Mouse (Mus musculus) CH12.LX (cell line): ENCODE data around the gene Gm6588. TPM values are rescaled to one million over a fixed set of nuclear protein-coding genes. Genes with fewer than 3 reads are reported as not detected.

Experiments used
- DNase-seq: peaks from one replicate; pipeline ENCODE4 v3.0.0-alpha.2; 2013; ENCODE audit errors: extremely low read depth
- H3K27ac ChIP-seq: 2 replicates; pipeline ENCODE4 v1.5.1; 2012; ENCODE audit warnings: low read depth, mild to moderate bottlenecking, control low read depth, moderate library complexity; ENCODE audit not compliant: insufficient read depth
- H3K27me3 ChIP-seq: replicated peaks from 2 replicates; pipeline ENCODE3; 2012; ENCODE audit warnings: inconsistent platforms
- H3K36me3 ChIP-seq, 2 experiments: replicated peaks in 1 of 2; 2 replicates each; pipeline versions ENCODE3 to v1.6.1; 2012; ENCODE audit warnings: inconsistent platforms in 1 of 2, low read length in 1 of 2, mild to moderate bottlenecking in 1 of 2, mixed read lengths in 1 of 2, moderate library complexity in 1 of 2; ENCODE audit not compliant: control insufficient read depth in 1 of 2, insufficient read depth in 1 of 2
- H3K4me1 ChIP-seq, 2 experiments: 2 replicates each; pipeline ENCODE4 v1.6.1; 2012; ENCODE audit warnings: inconsistent platforms in 1 of 2, moderate library complexity in 1 of 2; ENCODE audit not compliant: insufficient read depth in 2 of 2, control insufficient read depth in 1 of 2
- H3K4me2 ChIP-seq: 2 replicates; pipeline ENCODE4 v1.6.1; 2012; ENCODE audit warnings: low read depth, mild to moderate bottlenecking, control low read depth; ENCODE audit not compliant: poor library complexity, insufficient read depth, severe bottlenecking
- H3K4me3 ChIP-seq, 3 experiments: fragments of 150-350 bp in 1 of 3; sonication (generic) in 1 of 3; replicated peaks in 1 of 3; 2 replicates each; pipeline versions ENCODE3 to v1.5.1; 2011 to 2012; ENCODE audit warnings: low read depth in 2 of 3, low read length in 2 of 3, mild to moderate bottlenecking in 2 of 3, moderate library complexity in 2 of 3, control low read depth in 1 of 3, improper control_type of control experiment in 1 of 3, inconsistent platforms in 1 of 3, mixed read lengths in 1 of 3; ENCODE audit not compliant: poor library complexity in 1 of 3
- H3K79me2 ChIP-seq: replicated peaks from 2 replicates; pipeline ENCODE4 v1.6.1; 2012; ENCODE audit warnings: mild to moderate bottlenecking, moderate library complexity; ENCODE audit not compliant: control insufficient read depth, poor library complexity, insufficient read depth, severe bottlenecking; ENCODE audit errors: extremely low read depth
- H3K9ac ChIP-seq: 2 replicates; pipeline ENCODE4 v1.6.1; 2012; ENCODE audit warnings: low read depth, mild to moderate bottlenecking, control low read depth, moderate library complexity; ENCODE audit not compliant: insufficient read depth
- H3K9me3 ChIP-seq: replicated peaks from 2 replicates; pipeline ENCODE3; 2012; ENCODE audit warnings: low read length, inconsistent platforms, mixed read lengths
- BHLHE40 ChIP-seq: IDR thresholded peaks from 2 replicates; pipeline ENCODE4 v1.6.1; 2011; ENCODE audit warnings: mild to moderate bottlenecking, low read depth, low read length, improper control_type of control experiment
- CTCF ChIP-seq, 2 experiments: IDR thresholded peaks in 1 of 2; conservative IDR thresholded peaks in 1 of 2; 2 replicates each; pipeline ENCODE4 v1.5.1; 2011 to 2012; ENCODE audit warnings: low read depth in 2 of 2, low read length in 2 of 2, improper control_type of control experiment in 1 of 2, inconsistent platforms in 1 of 2, mild to moderate bottlenecking in 1 of 2, moderate library complexity in 1 of 2
- E2F4 ChIP-seq: IDR thresholded peaks from 2 replicates; pipeline ENCODE4 v1.6.1; 2011; ENCODE audit warnings: low read depth, low read length, improper control_type of control experiment; ENCODE audit not compliant: insufficient replicate concordance
- EP300 ChIP-seq: IDR thresholded peaks from 2 replicates; pipeline ENCODE4 v1.6.1; 2011; ENCODE audit warnings: low read length, improper control_type of control experiment
- GABPA ChIP-seq: IDR thresholded peaks from 2 replicates; pipeline ENCODE4 v1.6.1; 2012; ENCODE audit warnings: low read depth, low read length, improper control_type of control experiment, inconsistent platforms; ENCODE audit not compliant: insufficient replicate concordance
- MAFK ChIP-seq: IDR thresholded peaks from 2 replicates; pipeline ENCODE4 v1.6.1; 2011; ENCODE audit warnings: low read length, improper control_type of control experiment; ENCODE audit not compliant: insufficient replicate concordance
- MEF2A ChIP-seq: IDR thresholded peaks from 2 replicates; pipeline ENCODE4 v1.6.1; 2014; ENCODE audit warnings: low read depth, mild to moderate bottlenecking, inconsistent platforms, low read length, improper control_type of control experiment, borderline replicate concordance
- MXI1 ChIP-seq: IDR thresholded peaks from 2 replicates; pipeline ENCODE4 v1.6.1; 2011; ENCODE audit warnings: mild to moderate bottlenecking, low read depth, low read length, improper control_type of control experiment
- MYC ChIP-seq: IDR thresholded peaks from 2 replicates; pipeline ENCODE4 v1.6.1; 2011; ENCODE audit warnings: low read depth, mild to moderate bottlenecking, improper control_type of control experiment, low read length
- NELFE ChIP-seq: IDR thresholded peaks from 2 replicates; pipeline ENCODE4 v1.6.1; 2011; ENCODE audit warnings: low read depth, low read length, improper control_type of control experiment
- NRF1 ChIP-seq: IDR thresholded peaks from 2 replicates; pipeline ENCODE4 v1.6.1; 2014; ENCODE audit warnings: low read depth, mild to moderate bottlenecking, inconsistent platforms, low read length, improper control_type of control experiment, moderate library complexity
- POLR2AphosphoS2 ChIP-seq: IDR thresholded peaks from 2 replicates; pipeline ENCODE4 v1.6.1; 2011; ENCODE audit warnings: low read depth, low read length, improper control_type of control experiment
- RCOR1 ChIP-seq: conservative IDR thresholded peaks from 2 replicates; pipeline ENCODE4 v1.6.1; 2012; ENCODE audit warnings: low read depth, mild to moderate bottlenecking, inconsistent platforms, low read length, improper control_type of control experiment
- SMC3 ChIP-seq: IDR thresholded peaks from 2 replicates; pipeline ENCODE4 v1.6.1; 2011; ENCODE audit warnings: low read depth, low read length, improper control_type of control experiment
- TBP ChIP-seq: conservative IDR thresholded peaks from 2 replicates; pipeline ENCODE4 v1.6.1; 2011; ENCODE audit warnings: low read depth, low read length, improper control_type of control experiment
- USF1 ChIP-seq: IDR thresholded peaks from 2 replicates; pipeline ENCODE4 v1.6.1; 2014; ENCODE audit warnings: low read depth, mild to moderate bottlenecking, inconsistent platforms, low read length, improper control_type of control experiment
- ZC3H11A ChIP-seq: IDR thresholded peaks from 2 replicates; pipeline ENCODE4 v1.6.1; 2012; ENCODE audit warnings: low read depth, mild to moderate bottlenecking, inconsistent platforms, low read length, improper control_type of control experiment
- ZNF384 ChIP-seq: IDR thresholded peaks from 2 replicates; pipeline ENCODE4 v1.6.1; 2012; ENCODE audit warnings: low read depth, low read length, improper control_type of control experiment, inconsistent platforms
- dilution Hi-C: fragments of 300-500 bp; cut with MboI; formaldehyde crosslinking; loops from 2 replicates; pipeline ENCODE4 v1.14.3; 2020; ENCODE audit warnings: low sequenced_read_pairs; ENCODE audit not compliant: extremely low pct_unique_long_range_greater_than_20kb, extremely low pct_ligation_motif_present
- in situ Hi-C: fragments of 300-500 bp; cut with MboI; formaldehyde crosslinking; loops from 3 replicates; pipeline ENCODE4 v1.14.3; 2019; ENCODE audit warnings: low sequenced_read_pairs, low pct_ligation_motif_present, low pct_unique_long_range_greater_than_20kb, mixed read lengths
- polyA plus RNA-seq: library from polyadenylated mRNA; unstranded; fragments of >175 nt; gene quantifications from 2 replicates; pipeline ENCODE4 v1.2.1, GENCODE M21; 2012; ENCODE audit warnings: low read depth; ENCODE audit not compliant: insufficient read length
- total RNA-seq, 2 experiments: library from RNA; depleted of rRNA; stranded (reverse); fragments of 300-350 nt in 1 of 2; fragments of >200 nt in 1 of 2; gene quantifications; 2 replicates each; pipeline ENCODE4 v1.2.3; 2012 to 2014

Gm6588 gene
- total and polyA plus RNA-seq, 3 experiments: not detected

GRCm38 (mm10) chr5:112493492-112493891, 44.3 kb downstream of the Gm6588 start:
- in situ Hi-C loops (no loop called here), dilution Hi-C loops (no loop called here)
- H3K9ac ChIP-seq: no peak overlapping the region
- no peak overlapping the region for H3K4me2 ChIP-seq
- H3K36me3 ChIP-seq: no peaks in the 10 kb centered on the region
- no peaks in the 10 kb centered on the region for H3K27me3 ChIP-seq
- H3K9me3 ChIP-seq: peaks cover 89% of the 10 kb centered on the region
- no peak for TF ChIP-seq EP300
- no peak for TF ChIP-seq USF1
- TF ChIP-seq CTCF (conservative IDR thresholded peaks at IDR 0.05 in 1 of 2, IDR thresholded peaks at IDR 0.05 in 1 of 2; ENCODE audit: low read depth in 2 of 2, low read length in 2 of 2): no peak
- no peak for TF ChIP-seq RCOR1
- TF ChIP-seq TBP: no peak
- no peak for TF ChIP-seq MEF2A
- no peak for TF ChIP-seq POLR2AphosphoS2
- no peak for TF ChIP-seq NELFE
- TF ChIP-seq MYC: no peak
- no peak for TF ChIP-seq E2F4
- TF ChIP-seq MXI1: no peak
- no peak for TF ChIP-seq GABPA
- TF ChIP-seq BHLHE40: no peak
- TF ChIP-seq NRF1: no peak
- TF ChIP-seq ZNF384: no peak
- TF ChIP-seq SMC3: no peak
- no peaks in the 10 kb centered on the region for H3K79me2 ChIP-seq
- no peaks in the 10 kb centered on the region for H3K4me1 ChIP-seq
- DNase-seq: no peak
- H3K27ac ChIP-seq: no peak overlapping the region
- H3K4me3 ChIP-seq: no peak overlapping the region

GRCm38 (mm10) chr5:112496753-112497369, 47.6 kb downstream of the Gm6588 start:
- Histone ChIP-seq H3K4me1 (no peaks in the 10 kb centered on the region), H3K27me3 (no peaks in the 10 kb centered on the region), H3K27ac (no peak overlapping the region), H3K4me2 (no peak overlapping the region), H3K4me3 (no peak overlapping the region), H3K9ac (no peak overlapping the region), H3K9me3 (peaks cover 85% of the 10 kb centered on the region), H3K79me2 (no peaks in the 10 kb centered on the region), H3K36me3 (no peaks in the 10 kb centered on the region)
- in situ Hi-C loops: no loop called here
- TF ChIP-seq USF1 (no peak), MAFK (peak; percentile 78), ZC3H11A (no peak)
- DNase-seq: no peak
- dilution Hi-C loops: no loop called here
